Mouse (Mus musculus) neural tube, embryonic 14.5 days (tissue): ENCODE data around the gene Ank3. TPM values are rescaled to one million over a fixed set of nuclear protein-coding genes. Genes with fewer than 3 reads are reported as not detected.

ENCODE experiments used
- ATAC-seq: fragments of 200-750 bp; cut with Nextera tagmentation; 2 replicates; pipeline ENCODE4 v1.8.0; 2017; ENCODE audit warnings: low read depth, mild to moderate bottlenecking, moderate TSS enrichment, moderate library complexity
- H3K27ac ChIP-seq: fragments of 300-500 bp; sonication (generic); 2 replicates; pipeline ENCODE4 v1.5.1; 2014; ENCODE audit warnings: low read depth, mild to moderate bottlenecking, control low read depth, low read length, moderate library complexity, mixed read lengths
- H3K27me3 ChIP-seq: fragments of 300-500 bp; sonication (generic); 2 replicates; pipeline ENCODE4 v1.6.1; 2014; ENCODE audit warnings: low read length; ENCODE audit not compliant: control insufficient read depth, insufficient read depth
- H3K36me3 ChIP-seq: fragments of 300-500 bp; sonication (generic); 2 replicates; pipeline ENCODE4 v1.6.1; 2014; ENCODE audit warnings: low read length, mixed read lengths; ENCODE audit not compliant: control insufficient read depth, insufficient read depth
- H3K4me1 ChIP-seq: fragments of 300-500 bp; sonication (generic); 2 replicates; pipeline ENCODE4 v1.6.1; 2014; ENCODE audit warnings: low read length; ENCODE audit not compliant: control insufficient read depth, insufficient read depth
- H3K4me2 ChIP-seq: fragments of 300-500 bp; sonication (generic); 2 replicates; pipeline ENCODE4 v1.6.1; 2014; ENCODE audit warnings: mild to moderate bottlenecking, low read depth, low read length, control low read depth
- H3K4me3 ChIP-seq: fragments of 300-500 bp; sonication (generic); 2 replicates; pipeline ENCODE4 v1.5.1; 2014; ENCODE audit warnings: low read depth, low read length, control low read depth, mixed read lengths
- H3K9ac ChIP-seq: fragments of 300-500 bp; sonication (generic); replicated peaks from 2 replicates; pipeline ENCODE4 v1.6.1; 2014; ENCODE audit warnings: low read depth, mild to moderate bottlenecking, control low read depth, low read length, mixed read lengths
- H3K9me3 ChIP-seq: fragments of 300-500 bp; sonication (generic); 2 replicates; pipeline ENCODE4 v1.6.1; 2016; ENCODE audit warnings: low read length; ENCODE audit not compliant: control insufficient read depth
- WGBS: fragments of 180-500 bp; shearing (Covaris S2); extraction: QIAGEN DNeasy Blood & Tissue Kit; methylation state at CpG from one replicate; pipeline ENCODE4 v1.1.7; 2014; 5-methylcytosine and 5-hydroxymethylcytosine counted together
- polyA plus RNA-seq: library from polyadenylated mRNA; unstranded; fragments of >200 nt; fragmentation: Nextera tagmentation; extraction: Ambion mirVana; gene quantifications from 2 replicates; pipeline ENCODE4 v1.2.1, GENCODE M21; 2014

Ank3 gene
- polyA plus RNA-seq, 1 experiment from 2014 or later, result 198 TPM

GRCm38 (mm10) chr10:69369321-69369720 lies 29.3 kb upstream of the Ank3 start:
- Histone ChIP-seq H3K27ac (no peak overlapping the region), H3K4me3 (no peak overlapping the region), H3K4me2 (no peak overlapping the region), H3K9me3 (no peaks in the 10 kb centered on the region), H3K36me3 (no peaks in the 10 kb centered on the region), H3K27me3 (no peaks in the 10 kb centered on the region), H3K4me1 (no peaks in the 10 kb centered on the region), H3K9ac (no peak overlapping the region)
- 85% methylated on average over 6 of the region's 6 CpGs for WGBS
- ATAC-seq, result no peak

GRCm38 (mm10) chr10:69371441-69371840 lies 27.1 kb upstream of the Ank3 start:
- Histone ChIP-seq H3K36me3 (no peaks in the 10 kb centered on the region), H3K9me3 (no peaks in the 10 kb centered on the region), H3K9ac (no peak overlapping the region), H3K4me3 (no peak overlapping the region), H3K4me2 (no peak overlapping the region), H3K4me1 (no peaks in the 10 kb centered on the region), H3K27ac (no peak overlapping the region), H3K27me3 (no peaks in the 10 kb centered on the region)
- 15% methylated on average over 10 of the region's 10 CpGs for WGBS
- ATAC-seq, result no peak

DNA sequence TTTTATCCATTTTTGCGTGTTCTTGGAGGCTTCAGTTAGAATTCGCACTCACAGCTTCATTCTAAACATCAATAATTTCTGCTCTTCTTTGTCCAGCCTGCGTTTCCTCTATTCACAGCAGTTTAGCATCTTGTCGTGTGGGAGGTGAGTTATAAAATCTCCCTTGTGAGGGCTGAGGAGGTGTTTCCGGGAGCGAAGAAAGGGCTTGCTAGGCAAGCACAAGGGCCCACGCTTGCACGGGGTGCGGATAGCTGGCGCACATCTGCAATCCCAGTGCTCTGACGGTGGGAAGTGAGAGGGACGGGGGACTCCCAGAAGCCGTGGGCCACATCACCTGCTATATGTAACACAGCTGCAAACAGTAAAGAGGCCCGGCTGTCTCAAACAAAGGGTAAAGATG lies 26.5 kb upstream of the Ank3 start:
- Histone ChIP-seq H3K27me3 (no peaks in the 10 kb centered on the region), H3K4me2 (no peak overlapping the region), H3K9me3 (no peaks in the 10 kb centered on the region), H3K4me1 (no peaks in the 10 kb centered on the region), H3K9ac (no peak overlapping the region), H3K36me3 (no peaks in the 10 kb centered on the region), H3K27ac (no peak overlapping the region), H3K4me3 (no peak overlapping the region)
- WGBS, result 78% methylated on average over 14 of the region's 14 CpGs
- ATAC-seq, result no peak

DNA sequence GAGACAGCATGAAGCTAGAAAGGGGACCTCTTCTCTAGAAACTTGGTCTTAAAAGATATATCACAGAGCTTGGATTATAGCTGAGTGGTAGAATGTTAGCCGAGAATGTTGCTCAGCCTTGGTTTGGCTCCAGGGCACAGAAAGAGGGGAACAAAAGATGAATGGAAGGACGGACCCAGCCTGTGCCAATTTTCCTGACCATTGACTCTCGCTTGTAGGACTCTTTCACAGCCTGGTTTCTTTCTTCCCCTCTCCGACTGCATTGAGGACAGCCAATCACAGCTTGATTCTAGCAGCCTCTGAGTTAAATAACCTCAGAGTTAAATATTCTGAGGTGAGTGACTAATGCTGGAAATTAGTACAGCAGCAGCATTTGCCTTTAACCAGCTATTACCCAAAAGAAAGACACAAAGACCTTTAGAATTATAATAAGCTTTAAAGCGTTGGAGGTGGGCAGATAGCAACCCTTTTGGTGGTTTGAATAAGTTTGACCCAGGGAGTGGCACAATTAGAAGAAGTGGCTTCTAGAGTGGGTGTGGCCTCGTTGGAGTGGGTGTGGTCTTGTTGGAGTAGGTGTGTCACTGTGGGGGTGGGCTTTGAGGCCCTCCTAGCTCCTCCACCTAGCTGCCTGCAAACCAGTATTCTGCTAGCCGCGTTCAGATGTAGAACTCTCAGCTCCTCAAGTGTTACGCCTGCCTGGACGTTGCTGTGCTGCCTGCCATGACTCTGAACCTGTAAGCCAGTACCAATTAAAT lies 24.6 kb upstream of the Ank3 start:
- 53% methylated on average over 10 of the region's 10 CpGs for WGBS
- no peak for ATAC-seq

DNA sequence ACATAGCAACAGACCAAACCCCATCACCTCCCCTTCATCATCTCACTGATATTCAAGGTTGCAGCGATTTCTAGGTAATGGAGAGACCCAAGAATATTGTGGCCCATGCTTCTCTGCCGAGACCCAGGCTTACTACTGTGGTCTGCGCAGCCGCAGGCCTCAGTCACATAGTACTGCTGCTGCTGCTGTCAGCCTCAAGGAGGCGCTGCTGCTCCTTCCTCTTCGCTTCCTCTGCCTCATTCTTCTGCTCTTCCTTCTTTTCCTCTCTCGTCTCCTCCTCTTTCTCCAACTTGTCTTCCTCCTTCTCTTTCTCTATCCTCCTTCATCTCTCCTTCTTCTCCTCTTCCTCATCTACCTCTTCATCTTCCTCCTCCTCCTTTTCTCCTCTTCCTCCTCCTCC lies 23.4 kb upstream of the Ank3 start:
- Histone ChIP-seq H3K4me1 (no peaks in the 10 kb centered on the region), H3K9me3 (no peaks in the 10 kb centered on the region), H3K27me3 (no peaks in the 10 kb centered on the region), H3K4me3 (no peak overlapping the region), H3K36me3 (no peaks in the 10 kb centered on the region), H3K9ac (no peak overlapping the region), H3K4me2 (no peak overlapping the region), H3K27ac (no peak overlapping the region)
- no peak for ATAC-seq
- 57% methylated on average over 7 of the region's 7 CpGs for WGBS

More for the DNA sequence above, 24.6 kb upstream of the Ank3 start:
- no peaks in the 10 kb centered on the region for H3K36me3 ChIP-seq
- H3K27me3 ChIP-seq, result no peaks in the 10 kb centered on the region
- H3K4me3 ChIP-seq, result no peak overlapping the region
- H3K4me2 ChIP-seq, result no peak overlapping the region
- H3K9ac ChIP-seq, result no peak overlapping the region
- no peak overlapping the region for H3K27ac ChIP-seq
- H3K9me3 ChIP-seq, result no peaks in the 10 kb centered on the region
- H3K4me1 ChIP-seq, result no peaks in the 10 kb centered on the region

GRCm38 (mm10) chr10:69383186-69383585 lies 15.4 kb upstream of the Ank3 start:
- H3K4me2 ChIP-seq, result no peak overlapping the region
- 37% methylated on average over 1 of the region's 1 CpGs for WGBS
- H3K9me3 ChIP-seq, result no peaks in the 10 kb centered on the region
- H3K27me3 ChIP-seq, result no peaks in the 10 kb centered on the region
- H3K4me1 ChIP-seq, result no peaks in the 10 kb centered on the region
- H3K4me3 ChIP-seq, result no peak overlapping the region
- no peak for ATAC-seq
- H3K36me3 ChIP-seq, result no peaks in the 10 kb centered on the region
- no peak overlapping the region for H3K9ac ChIP-seq
- H3K27ac ChIP-seq, result no peak overlapping the region

GRCm38 (mm10) chr10:69384640-69385039 lies 13.9 kb upstream of the Ank3 start:
- 85% methylated on average over 11 of the region's 11 CpGs for whole genome bisulfite sequencing
- Histone ChIP-seq H3K27ac (no peak overlapping the region), H3K4me1 (no peaks in the 10 kb centered on the region), H3K9ac (no peak overlapping the region), H3K4me2 (no peak overlapping the region), H3K9me3 (no peaks in the 10 kb centered on the region), H3K27me3 (no peaks in the 10 kb centered on the region), H3K4me3 (no peak overlapping the region), H3K36me3 (no peaks in the 10 kb centered on the region)
- no peak for ATAC-seq

DNA sequence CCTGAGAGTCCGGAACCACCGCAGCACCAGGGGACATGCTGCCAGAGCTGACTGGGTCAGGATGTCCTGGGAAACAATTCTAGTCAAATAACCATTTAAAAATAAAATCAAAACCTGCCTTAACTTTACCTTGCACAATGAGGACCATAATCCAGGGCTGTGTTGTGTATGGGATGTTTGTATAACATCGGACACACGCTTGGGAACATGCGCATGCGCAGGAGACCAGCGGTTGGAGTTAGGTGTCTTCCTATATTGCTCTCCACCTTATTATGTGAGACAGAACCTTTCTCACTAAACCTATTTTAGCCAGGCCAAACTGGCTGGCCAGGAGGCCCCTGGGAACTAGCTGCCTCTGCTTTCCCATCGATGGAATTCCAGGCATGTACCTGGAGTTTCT lies 13.4 kb upstream of the Ank3 start:
- Histone ChIP-seq H3K27ac (no peak overlapping the region), H3K9ac (no peak overlapping the region), H3K4me1 (no peaks in the 10 kb centered on the region), H3K9me3 (no peaks in the 10 kb centered on the region), H3K4me3 (no peak overlapping the region), H3K4me2 (no peak overlapping the region), H3K36me3 (no peaks in the 10 kb centered on the region), H3K27me3 (no peaks in the 10 kb centered on the region)
- no peak for ATAC-seq
- WGBS, result 93% methylated on average over 8 of the region's 8 CpGs

DNA sequence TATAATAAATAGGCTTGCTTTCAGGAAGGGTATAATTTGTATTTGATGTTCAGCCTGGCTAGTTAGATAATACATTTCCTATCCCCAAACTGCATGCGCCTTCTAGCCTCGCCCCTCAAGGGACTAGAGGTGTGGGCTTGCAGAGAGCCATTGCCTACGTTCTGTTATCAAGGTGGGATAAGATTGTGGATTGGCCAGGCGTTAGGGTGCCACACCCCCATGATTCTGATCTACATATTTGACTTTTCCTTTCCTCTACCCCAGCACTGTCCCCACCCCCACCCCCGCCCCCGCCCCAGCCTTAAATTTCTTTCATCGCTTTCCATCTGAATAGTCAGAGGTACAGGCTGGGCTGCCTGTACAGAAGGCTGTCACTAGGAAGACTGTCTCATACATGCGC lies 11.8 kb upstream of the Ank3 start:
- H3K27ac ChIP-seq, result no peak overlapping the region
- H3K9me3 ChIP-seq, result no peaks in the 10 kb centered on the region
- no peak overlapping the region for H3K4me3 ChIP-seq
- WGBS, result 77% methylated on average over 8 of the region's 8 CpGs
- H3K36me3 ChIP-seq, result no peaks in the 10 kb centered on the region
- H3K27me3 ChIP-seq, result no peaks in the 10 kb centered on the region
- H3K4me2 ChIP-seq, result no peak overlapping the region
- no peaks in the 10 kb centered on the region for H3K4me1 ChIP-seq
- no peak for ATAC-seq
- H3K9ac ChIP-seq, result no peak overlapping the region
